Mouse (Mus musculus) liver, adult 2 months (tissue): ENCODE data around the gene Sel1l3. TPM values are rescaled to one million over a fixed set of nuclear protein-coding genes. Genes with fewer than 3 reads are reported as not detected.

Experiments
- DNase-seq: peaks from one replicate; pipeline ENCODE4 v3.0.0-alpha.2; 2011; ENCODE audit warnings: low read depth, low spot score; ENCODE audit errors: extremely low read depth
- H3K27ac ChIP-seq: fragments of 200-500 bp; replicated peaks from 2 replicates; pipeline ENCODE4 v1.5.1; 2012; ENCODE audit warnings: low read depth, mild to moderate bottlenecking, control low read depth, inconsistent platforms, low read length; ENCODE audit not compliant: insufficient read depth
- H3K27me3 ChIP-seq: fragments of 200-500 bp; 2 replicates; pipeline ENCODE4 v1.6.1; 2012; ENCODE audit warnings: mild to moderate bottlenecking, moderate library complexity, low read length, inconsistent platforms; ENCODE audit not compliant: control insufficient read depth, insufficient read depth
- H3K36me3 ChIP-seq: fragments of 200-500 bp; 2 replicates; pipeline ENCODE4 v1.6.1; 2012; ENCODE audit warnings: low read length, inconsistent platforms; ENCODE audit not compliant: control insufficient read depth, insufficient read depth
- H3K4me1 ChIP-seq: fragments of 200-500 bp; 2 replicates; pipeline ENCODE4 v1.6.1; 2011; ENCODE audit warnings: low read length; ENCODE audit not compliant: control insufficient read depth, insufficient read depth
- H3K4me3 ChIP-seq: fragments of 200-500 bp; 2 replicates; pipeline ENCODE4 v1.5.1; 2011; ENCODE audit warnings: low read depth, mild to moderate bottlenecking, control low read depth, low read length, moderate library complexity; ENCODE audit not compliant: insufficient read depth
- H3K79me2 ChIP-seq: fragments of 200-500 bp; 2 replicates; pipeline ENCODE4 v1.6.1; 2012; ENCODE audit warnings: inconsistent platforms, mild to moderate bottlenecking, low read length, moderate library complexity; ENCODE audit not compliant: control insufficient read depth, insufficient read depth
- H3K9ac ChIP-seq: fragments of 200-500 bp; 2 replicates; pipeline ENCODE4 v1.6.1; 2012; ENCODE audit warnings: low read depth, mild to moderate bottlenecking, control low read depth, inconsistent platforms, low read length
- CTCF ChIP-seq: fragments of 200-500 bp; IDR thresholded peaks from 2 replicates; pipeline ENCODE4 v1.5.1; 2011; ENCODE audit warnings: low read depth, low read length, control low read depth
- POLR2A ChIP-seq: fragments of 200-500 bp; IDR thresholded peaks from 2 replicates; pipeline ENCODE4 v1.6.1; 2011; ENCODE audit warnings: low read length, control low read depth; ENCODE audit not compliant: insufficient read depth; ENCODE audit errors: extremely low read depth
- WGBS: fragments of 180-500 bp; shearing (Covaris S2); methylation state at CpG from one replicate; pipeline ENCODE4 v1.1.7; 2018; 5-methylcytosine and 5-hydroxymethylcytosine counted together
- polyA plus RNA-seq: library from polyadenylated mRNA; depleted of rRNA; stranded (reverse); fragments of >200 nt; gene quantifications from 2 replicates; pipeline ENCODE4 v1.2.3, GENCODE M21; 2012
- total RNA-seq: library from RNA; depleted of rRNA; stranded (reverse); fragments of >200 nt; gene quantifications from 2 replicates; pipeline ENCODE4 v1.2.3, GENCODE M21; 2014

The Sel1l3 gene
- total and polyA plus RNA-seq, 2 experiments, result 4.9 to 8.2 TPM

DNA sequence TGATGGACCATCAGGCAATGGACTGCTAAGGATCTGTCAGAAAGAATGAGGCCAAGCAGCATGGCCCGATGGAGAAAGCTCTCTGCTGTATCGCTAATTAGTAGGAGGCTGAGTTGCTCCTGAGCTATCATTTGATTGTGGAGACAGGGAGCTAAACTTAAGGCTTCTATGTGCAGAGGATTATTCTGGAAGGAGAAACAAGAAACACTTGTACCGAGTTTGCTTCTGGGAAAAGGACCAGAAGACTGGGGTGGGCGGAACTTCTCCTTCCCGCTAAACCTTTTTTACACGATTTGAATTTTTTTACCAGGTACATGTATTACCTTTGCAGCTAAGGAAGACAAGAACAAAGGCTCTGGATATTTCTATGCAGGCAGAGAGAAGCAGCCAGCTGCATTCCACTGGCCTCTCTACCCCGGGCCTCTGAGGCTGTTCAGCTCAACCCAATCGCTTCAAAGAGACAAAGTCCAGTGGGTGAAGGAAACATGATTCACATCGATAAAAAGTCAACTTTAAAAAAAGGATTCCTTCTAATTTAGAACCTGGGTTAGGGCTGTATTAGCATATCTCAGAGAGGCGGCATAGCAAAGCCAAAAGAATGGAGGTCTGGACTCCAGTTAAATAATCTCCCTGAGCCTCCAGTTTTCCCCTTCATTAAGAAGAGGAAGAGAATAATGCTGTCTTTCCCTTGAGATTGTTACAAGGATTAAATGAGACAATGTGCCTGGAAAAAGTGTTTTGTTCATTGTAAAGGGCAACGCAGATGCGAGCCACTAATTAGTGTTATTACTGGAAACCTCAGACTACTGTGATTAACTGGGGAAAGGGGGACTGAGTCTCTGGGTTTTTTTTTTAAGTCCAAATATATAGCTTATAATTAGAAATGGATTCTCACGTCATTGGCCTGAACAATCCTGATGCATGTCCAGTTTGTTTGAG lies 20.4 kb downstream of the Sel1l3 start:
- peaks cover 31% of the 10 kb centered on the region for H3K4me1 ChIP-seq
- DNase-seq, result peak; percentile 66
- no peaks in the 10 kb centered on the region for H3K27me3 ChIP-seq
- 69% methylated on average over 13 of the region's 13 CpGs for WGBS
- H3K9ac ChIP-seq, result no peak overlapping the region; the same call in 1 of the 2 replicates
- TF ChIP-seq POLR2A (no peak), CTCF (no peak)
- no peak overlapping the region for H3K4me3 ChIP-seq
- H3K79me2 ChIP-seq, result peaks cover 20% of the 10 kb centered on the region; the same call in 1 of the 2 replicates
- H3K36me3 ChIP-seq, result peaks cover 1% of the 10 kb centered on the region; the same call in 1 of the 2 replicates
- H3K27ac ChIP-seq, result no peak overlapping the region

GRCm38 (mm10) chr5:53188608-53189007 lies 25.1 kb downstream of the Sel1l3 start:
- Histone ChIP-seq H3K4me3 (no peak overlapping the region), H3K36me3 (peaks cover 16% of the 10 kb centered on the region), H3K79me2 (peaks cover 3% of the 10 kb centered on the region; the same call in 1 of the 2 replicates), H3K9ac (no peak overlapping the region), H3K27me3 (no peaks in the 10 kb centered on the region), H3K27ac (no peak overlapping the region), H3K4me1 (peaks cover 4% of the 10 kb centered on the region; the same call in 1 of the 2 replicates)
- WGBS, result 62% methylated on average over 2 of the region's 2 CpGs
- TF ChIP-seq CTCF, result no peak
- TF ChIP-seq POLR2A, result no peak
- DNase-seq, result peak; percentile 29

DNA sequence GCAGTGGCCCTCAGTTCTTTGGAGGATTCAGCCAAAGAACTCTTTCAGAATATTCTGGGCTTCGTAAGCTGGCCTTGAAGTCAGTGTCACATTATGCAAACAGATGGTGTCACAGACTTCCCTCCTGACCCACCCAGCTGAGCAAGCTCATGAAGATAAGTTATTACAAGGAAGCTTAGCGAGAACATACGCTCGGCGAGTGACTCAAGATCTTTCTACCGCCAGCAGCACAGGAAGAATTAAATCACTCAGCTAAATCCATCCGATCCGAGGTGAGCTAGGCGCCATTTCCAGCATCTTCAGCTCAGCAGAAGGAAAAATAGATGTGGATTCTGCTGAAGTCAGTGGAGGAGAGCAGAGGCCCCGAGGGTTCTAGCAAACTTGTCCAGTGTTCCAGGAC lies 26.5 kb downstream of the Sel1l3 start:
- WGBS, result 70% methylated on average over 10 of the region's 10 CpGs
- no peak overlapping the region for H3K27ac ChIP-seq
- DNase-seq, result peak; percentile 47

DNA sequence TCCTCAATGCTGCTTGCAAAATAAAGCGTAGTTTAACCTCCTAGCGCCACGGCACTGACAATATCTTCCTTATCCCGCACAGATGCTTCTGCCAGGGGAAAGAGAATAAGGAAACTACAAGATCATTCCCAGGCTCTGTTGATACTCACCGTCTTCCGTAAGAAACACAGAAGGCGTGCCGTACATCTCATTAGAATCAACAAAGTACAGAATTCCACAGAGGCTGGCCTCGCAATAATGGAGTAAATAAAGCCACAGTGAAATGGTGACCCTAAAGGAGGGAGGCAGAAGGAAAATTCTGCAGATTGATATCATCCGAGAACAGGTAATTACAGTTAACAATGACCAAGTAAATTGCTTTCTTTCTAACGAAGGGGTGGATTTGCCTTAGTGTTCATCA lies 27.9 kb downstream of the Sel1l3 start:
- no peak for DNase-seq
- H3K4me1 ChIP-seq, result no peaks in the 10 kb centered on the region
- no peaks in the 10 kb centered on the region for H3K27me3 ChIP-seq
- no peak overlapping the region for H3K27ac ChIP-seq
- H3K36me3 ChIP-seq, result peaks cover 25% of the 10 kb centered on the region
- no peaks in the 10 kb centered on the region; the same call in 1 of the 2 replicates for H3K79me2 ChIP-seq
- 97% methylated on average over 11 of the region's 11 CpGs for WGBS
- H3K9ac ChIP-seq, result no peak overlapping the region
- no peak for TF ChIP-seq CTCF
- no peak for TF ChIP-seq POLR2A
- H3K4me3 ChIP-seq, result no peak overlapping the region

More for the DNA sequence above, 26.5 kb downstream of the Sel1l3 start:
- H3K36me3 ChIP-seq, result peaks cover 23% of the 10 kb centered on the region
- no peaks in the 10 kb centered on the region; the same call in 1 of the 2 replicates for H3K79me2 ChIP-seq
- H3K4me3 ChIP-seq, result no peak overlapping the region
- no peak for TF ChIP-seq POLR2A
- no peak for TF ChIP-seq CTCF
- H3K9ac ChIP-seq, result no peak overlapping the region
- H3K27me3 ChIP-seq, result no peaks in the 10 kb centered on the region
- no peaks in the 10 kb centered on the region for H3K4me1 ChIP-seq

- 92% methylated on average over 5 of the region's 5 CpGs for WGBS
- no peak overlapping the region for H3K9ac ChIP-seq
- DNase-seq, result no peak
- H3K4me3 ChIP-seq, result no peak overlapping the region
- TF ChIP-seq POLR2A, result no peak
- TF ChIP-seq CTCF, result no peak
- H3K36me3 ChIP-seq, result peaks cover 45% of the 10 kb centered on the region
- no peak overlapping the region for H3K27ac ChIP-seq
- no peaks in the 10 kb centered on the region for H3K79me2 ChIP-seq
- no peaks in the 10 kb centered on the region for H3K4me1 ChIP-seq
- H3K27me3 ChIP-seq, result no peaks in the 10 kb centered on the region
These were observed 33.8 kb downstream of the Sel1l3 start for GRCm38 (mm10) chr5:53179965-53180364.

DNA sequence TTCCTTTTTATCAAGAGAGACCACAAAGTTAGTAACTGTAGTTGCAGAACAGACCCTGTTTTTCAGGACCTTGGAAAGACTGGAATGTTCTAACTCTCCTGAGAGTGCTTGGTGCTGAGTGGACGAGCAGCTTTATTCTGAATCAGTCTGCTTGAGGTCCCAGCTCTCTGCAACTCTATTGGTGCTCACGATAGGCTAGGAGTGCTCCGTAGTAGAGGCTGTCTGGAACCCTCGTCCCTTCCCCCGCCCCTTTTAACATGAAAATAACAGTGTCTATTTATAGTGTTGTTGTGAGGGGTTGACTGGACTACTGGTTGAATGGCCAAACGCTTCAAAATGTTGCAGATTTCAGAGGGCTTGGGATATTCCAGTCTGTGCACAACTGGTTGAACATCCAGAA lies 37.0 kb downstream of the Sel1l3 start:
- no peaks in the 10 kb centered on the region for H3K4me1 ChIP-seq
- 73% methylated on average over 6 of the region's 6 CpGs for WGBS
- H3K36me3 ChIP-seq, result peaks cover 38% of the 10 kb centered on the region
- TF ChIP-seq POLR2A, result no peak
- TF ChIP-seq CTCF, result no peak
- no peak overlapping the region for H3K4me3 ChIP-seq
- DNase-seq, result no peak
- H3K27me3 ChIP-seq, result no peaks in the 10 kb centered on the region
- H3K27ac ChIP-seq, result no peak overlapping the region
- no peaks in the 10 kb centered on the region for H3K79me2 ChIP-seq
- H3K9ac ChIP-seq, result no peak overlapping the region
